Mouse (Mus musculus): Measurements from ENCODE around the gene Cep41. TPM values are rescaled to one million over a fixed set of nuclear protein-coding genes. Genes with fewer than 3 reads are reported as not detected.

Cep41 gene
- polyA plus RNA-seq, 1 experiment from 2014 or later, result 9.9 TPM

DNA sequence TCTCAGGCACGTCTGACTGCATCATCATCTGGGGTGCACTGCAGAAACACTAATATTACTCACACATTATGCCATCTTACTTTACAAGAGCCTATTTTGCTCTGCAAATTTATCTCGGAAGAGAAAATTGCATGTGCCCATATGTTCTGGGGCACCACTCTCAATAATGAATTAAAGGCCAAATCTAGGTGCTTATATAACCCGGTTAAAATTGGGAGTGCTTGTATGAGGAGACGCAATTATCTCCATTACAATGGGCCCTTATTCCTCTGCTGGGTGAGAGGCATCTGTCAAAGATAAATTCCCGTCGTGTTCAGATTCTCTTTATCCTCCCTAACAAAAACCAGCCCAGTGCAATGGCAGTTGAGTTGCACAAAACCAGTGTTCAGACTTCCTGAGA is 28.8 kb downstream of the Cep41 start:
- Histone ChIP-seq H3K27ac (0 out of 2 replicates have a peak overlapping the region, but pooled peaks have one; percentile 7), H3K4me3 (replicated peaks) (no peak overlapping the region), H3K4me1 (replicated peaks) (no peaks in the 10 kb centered on the region), H3K9me3 (no peaks in the 10 kb centered on the region), H3K4me2 (replicated peaks) (no peak overlapping the region), H3K36me3 (no peaks in the 10 kb centered on the region), H3K27me3 (replicated peaks) (no peaks in the 10 kb centered on the region), H3K9ac (no peak overlapping the region)
- ATAC-seq, result no peak
- 56% methylated on average over 6 of the region's 6 CpGs for WGBS

- 65% methylated on average over 9 of the region's 9 CpGs for WGBS
Measured at GRCm38 (mm10) chr6:30658619-30659018, 34.9 kb downstream of the Cep41 start.

GRCm38 (mm10) chr6:30657279-30657678 is 36.3 kb downstream of the Cep41 start:
- WGBS, result 92% methylated on average over 12 of the region's 12 CpGs
- H3K9me3 ChIP-seq, result no peaks in the 10 kb centered on the region
- ATAC-seq, result no peak
- H3K36me3 ChIP-seq, result no peaks in the 10 kb centered on the region
- H3K27ac ChIP-seq, result no peak overlapping the region
- no peaks in the 10 kb centered on the region for H3K27me3 ChIP-seq (replicated peaks)
- H3K4me2 ChIP-seq (replicated peaks), result no peak overlapping the region
- H3K4me3 ChIP-seq (replicated peaks), result no peak overlapping the region
- peaks cover 21% of the 10 kb centered on the region for H3K4me1 ChIP-seq (replicated peaks)
- no peak overlapping the region for H3K9ac ChIP-seq

More at GRCm38 (mm10) chr6:30658619-30659018, 34.9 kb downstream of the Cep41 start:
- Histone ChIP-seq H3K4me2 (replicated peaks) (no peak overlapping the region), H3K4me3 (replicated peaks) (no peak overlapping the region), H3K36me3 (no peaks in the 10 kb centered on the region), H3K27me3 (replicated peaks) (no peaks in the 10 kb centered on the region), H3K9me3 (no peaks in the 10 kb centered on the region), H3K4me1 (replicated peaks) (peaks cover 16% of the 10 kb centered on the region), H3K27ac (no peak overlapping the region), H3K9ac (no peak overlapping the region)
- ATAC-seq, result no peak

DNA sequence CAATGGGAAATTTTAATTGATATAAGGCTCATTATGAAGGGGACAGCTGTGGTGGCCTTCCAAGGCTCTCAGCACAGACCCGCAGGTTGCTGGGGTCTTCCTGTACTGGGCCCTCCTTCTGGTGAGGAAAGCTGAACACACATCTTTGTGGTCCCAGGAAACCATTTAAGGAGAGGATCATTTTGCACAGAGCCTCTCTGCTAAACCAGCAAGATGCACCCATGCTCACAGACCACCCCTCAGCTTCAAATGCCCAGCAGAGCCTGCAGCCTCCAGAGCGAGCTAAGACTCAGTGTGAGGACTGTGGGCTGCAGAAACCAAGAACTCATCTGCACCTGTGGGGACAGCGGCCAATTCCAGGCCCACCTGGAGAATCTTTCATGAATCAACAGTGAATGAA is 38.6 kb downstream of the Cep41 start:
- no peak for ATAC-seq
- Histone ChIP-seq H3K4me2 (replicated peaks) (no peak overlapping the region), H3K36me3 (no peaks in the 10 kb centered on the region), H3K9ac (no peak overlapping the region), H3K27ac (peak overlapping the region; percentile 71; the same call in 1 of the 2 replicates), H3K4me1 (replicated peaks) (peaks cover 21% of the 10 kb centered on the region), H3K27me3 (replicated peaks) (no peaks in the 10 kb centered on the region), H3K9me3 (no peaks in the 10 kb centered on the region), H3K4me3 (replicated peaks) (no peak overlapping the region)
- 76% methylated on average over 3 of the region's 3 CpGs for WGBS

GRCm38 (mm10) chr6:30654402-30654859 is 39.1 kb downstream of the Cep41 start:
- ATAC-seq, result 0 out of 2 replicates have a peak, but pooled peaks have one; percentile 34
- peak overlapping the region; percentile 71 for H3K27ac ChIP-seq
- no peak overlapping the region for H3K4me2 ChIP-seq (replicated peaks)
- no peak overlapping the region for H3K9ac ChIP-seq
- H3K36me3 ChIP-seq, result no peaks in the 10 kb centered on the region
- H3K4me3 ChIP-seq (replicated peaks), result no peak overlapping the region
- WGBS, result 44% methylated on average over 6 of the region's 6 CpGs
- H3K9me3 ChIP-seq, result no peaks in the 10 kb centered on the region
- peaks cover 21% of the 10 kb centered on the region for H3K4me1 ChIP-seq (replicated peaks)
- H3K27me3 ChIP-seq (replicated peaks), result no peaks in the 10 kb centered on the region

- peak overlapping the region; percentile 73; the same call in 1 of the 2 replicates for H3K27ac ChIP-seq
- H3K36me3 ChIP-seq, result no peaks in the 10 kb centered on the region
- no peaks in the 10 kb centered on the region for H3K27me3 ChIP-seq (replicated peaks)
- 55% methylated on average over 6 of the region's 6 CpGs for WGBS
- no peaks in the 10 kb centered on the region for H3K9me3 ChIP-seq
- no peak overlapping the region for H3K9ac ChIP-seq
- no peak overlapping the region for H3K4me3 ChIP-seq (replicated peaks)
- peaks cover 21% of the 10 kb centered on the region for H3K4me1 ChIP-seq (replicated peaks)
- no peak overlapping the region for H3K4me2 ChIP-seq (replicated peaks)
- no peak for ATAC-seq
Measured at GRCm38 (mm10) chr6:30653518-30653917, 40.0 kb downstream of the Cep41 start.

DNA sequence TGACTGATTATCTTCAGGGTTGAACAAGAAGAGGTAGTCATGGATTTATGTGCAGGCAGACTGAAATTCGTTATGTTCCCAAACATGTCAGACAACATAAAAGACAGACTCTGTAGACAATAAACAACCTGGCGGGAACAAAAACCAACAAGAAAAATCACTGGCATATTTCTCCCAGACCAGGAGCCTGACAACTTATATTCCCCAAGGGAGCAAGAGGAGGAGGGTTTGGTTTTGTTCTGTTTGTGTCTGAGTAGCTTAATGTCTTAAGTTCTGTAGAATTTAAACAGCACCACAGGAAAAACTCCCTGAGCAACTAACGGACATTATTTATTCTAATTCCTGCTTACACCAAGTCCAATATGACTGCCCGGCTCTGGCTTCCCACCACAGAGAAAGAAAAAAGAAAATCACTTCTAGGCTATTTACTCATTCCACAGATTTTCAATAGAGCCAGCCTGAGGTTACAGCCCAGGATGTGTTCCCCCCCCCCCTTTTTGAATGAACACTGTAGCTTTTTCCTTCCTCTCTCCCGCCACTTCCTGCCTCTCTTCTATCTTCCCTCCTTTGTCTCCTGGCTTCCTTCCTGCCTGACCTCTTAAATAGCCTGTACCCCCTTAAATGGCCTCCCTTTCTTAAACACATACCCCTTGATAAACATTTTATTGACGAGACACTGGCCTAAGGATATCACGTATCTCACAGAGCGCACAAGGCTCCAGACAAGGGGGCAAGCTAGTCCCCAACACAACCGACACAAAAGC is 40.9 kb downstream of the Cep41 start:
- Histone ChIP-seq H3K27me3 (replicated peaks) (no peaks in the 10 kb centered on the region), H3K4me3 (replicated peaks) (no peak overlapping the region), H3K27ac (peak overlapping the region; percentile 73), H3K9me3 (no peaks in the 10 kb centered on the region), H3K4me1 (replicated peaks) (peaks cover 21% of the 10 kb centered on the region), H3K9ac (no peak overlapping the region), H3K4me2 (replicated peaks) (no peak overlapping the region), H3K36me3 (no peaks in the 10 kb centered on the region)
- WGBS, result 43% methylated on average over 9 of the region's 9 CpGs
- 0 out of 2 replicates have a peak, but pooled peaks have one; percentile 17 for ATAC-seq

DNA sequence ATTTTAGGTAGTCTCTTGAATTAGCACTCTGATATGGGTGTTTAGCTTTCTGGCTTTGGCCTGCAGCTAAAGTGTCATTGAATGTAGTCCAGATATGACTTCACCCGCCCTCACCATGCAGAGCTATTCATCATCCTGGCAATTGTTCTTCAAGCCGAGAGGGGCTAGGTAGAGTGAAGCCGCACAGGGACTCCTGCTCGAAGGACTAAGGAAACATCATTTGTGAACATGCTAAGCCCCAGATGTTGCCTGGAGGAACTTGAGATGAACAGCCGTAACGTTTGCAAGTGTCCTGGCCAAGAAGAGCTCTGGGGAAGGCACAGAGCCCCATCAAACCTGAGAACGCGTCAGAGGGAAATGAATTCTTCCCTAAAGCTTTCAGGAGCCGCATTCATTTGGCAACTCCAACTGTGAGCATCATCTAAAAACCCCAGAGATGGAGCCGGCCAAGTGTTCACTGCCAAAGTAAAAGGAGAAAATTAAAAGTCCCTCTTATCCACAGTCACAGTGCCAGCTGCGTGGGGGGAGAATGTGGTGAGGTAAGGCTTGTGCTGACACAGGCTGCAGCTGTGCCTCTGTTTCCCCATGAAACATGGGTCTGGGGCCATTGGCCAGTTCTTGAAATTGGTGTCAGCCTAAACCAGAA is 43.8 kb downstream of the Cep41 start:
- H3K9ac ChIP-seq, result no peak overlapping the region
- 68% methylated on average over 11 of the region's 11 CpGs for WGBS

DNA sequence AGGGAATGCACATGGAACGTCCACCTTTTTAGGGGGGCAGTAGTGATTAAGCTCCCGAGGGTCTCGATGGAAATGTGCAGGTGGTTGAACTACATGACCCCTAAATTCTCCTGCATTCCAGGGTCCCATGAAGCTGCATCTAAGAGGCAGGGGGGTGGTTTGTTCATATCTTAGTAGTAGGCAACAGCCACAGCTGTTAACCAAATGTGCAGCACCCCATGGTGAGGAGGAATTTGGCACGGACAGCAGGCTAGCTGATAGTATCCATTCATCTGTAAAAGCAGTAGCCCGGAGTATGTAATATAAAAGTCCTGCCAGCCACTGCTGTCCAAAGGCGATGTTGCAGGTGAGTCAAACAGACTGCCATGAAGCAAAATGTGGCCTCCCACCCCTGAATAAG is 48.2 kb downstream of the Cep41 start:
- H3K9ac ChIP-seq, result no peak overlapping the region
- no peak for ATAC-seq
- WGBS, result 85% methylated on average over 6 of the region's 6 CpGs
- H3K9me3 ChIP-seq, result no peaks in the 10 kb centered on the region
- no peak overlapping the region for H3K4me2 ChIP-seq (replicated peaks)
- no peak overlapping the region for H3K27ac ChIP-seq
- no peak overlapping the region for H3K4me3 ChIP-seq (replicated peaks)
- no peaks in the 10 kb centered on the region for H3K27me3 ChIP-seq (replicated peaks)
- H3K4me1 ChIP-seq (replicated peaks), result 0 out of 2 replicates have a peak, but pooled peaks cover 4% of the 10 kb centered on the region
- no peaks in the 10 kb centered on the region for H3K36me3 ChIP-seq

More for the DNA sequence above, 43.8 kb downstream of the Cep41 start:
- no peaks in the 10 kb centered on the region for H3K9me3 ChIP-seq
- H3K27ac ChIP-seq, result no peak overlapping the region
- no peaks in the 10 kb centered on the region for H3K36me3 ChIP-seq
- H3K27me3 ChIP-seq (replicated peaks), result no peaks in the 10 kb centered on the region
- H3K4me2 ChIP-seq (replicated peaks), result no peak overlapping the region
- peaks cover 15% of the 10 kb centered on the region for H3K4me1 ChIP-seq (replicated peaks)
- H3K4me3 ChIP-seq (replicated peaks), result no peak overlapping the region
- ATAC-seq, result no peak

DNA sequence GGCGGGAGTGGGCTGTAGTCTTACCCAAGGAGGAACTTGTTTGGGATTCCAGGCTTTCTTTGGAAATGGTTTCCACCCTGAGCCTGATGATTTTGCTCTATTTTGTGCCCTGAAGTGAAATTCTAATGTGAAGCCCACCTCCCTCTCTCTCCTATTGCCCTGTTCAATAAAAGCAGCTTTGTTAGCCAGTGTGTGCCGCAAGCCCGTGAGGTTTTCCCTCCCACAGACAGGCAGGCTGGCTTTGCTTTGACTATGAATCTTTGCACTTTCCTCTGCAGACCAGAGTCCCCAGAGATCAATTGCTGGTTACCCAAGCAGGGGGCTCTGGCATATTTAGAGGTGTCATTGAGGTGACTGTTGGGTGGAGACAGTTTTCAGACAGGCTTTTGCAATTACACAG is 49.1 kb downstream of the Cep41 start:
- 0 out of 2 replicates have a peak, but pooled peaks cover 4% of the 10 kb centered on the region for H3K4me1 ChIP-seq (replicated peaks)
- no peak overlapping the region for H3K27ac ChIP-seq
- no peaks in the 10 kb centered on the region for H3K9me3 ChIP-seq
- no peak overlapping the region for H3K4me3 ChIP-seq (replicated peaks)
- no peak overlapping the region for H3K4me2 ChIP-seq (replicated peaks)
- no peak for ATAC-seq
- no peaks in the 10 kb centered on the region for H3K36me3 ChIP-seq
- WGBS, result 78% methylated on average over 3 of the region's 3 CpGs
- H3K9ac ChIP-seq, result no peak overlapping the region
- H3K27me3 ChIP-seq (replicated peaks), result no peaks in the 10 kb centered on the region

DNA sequence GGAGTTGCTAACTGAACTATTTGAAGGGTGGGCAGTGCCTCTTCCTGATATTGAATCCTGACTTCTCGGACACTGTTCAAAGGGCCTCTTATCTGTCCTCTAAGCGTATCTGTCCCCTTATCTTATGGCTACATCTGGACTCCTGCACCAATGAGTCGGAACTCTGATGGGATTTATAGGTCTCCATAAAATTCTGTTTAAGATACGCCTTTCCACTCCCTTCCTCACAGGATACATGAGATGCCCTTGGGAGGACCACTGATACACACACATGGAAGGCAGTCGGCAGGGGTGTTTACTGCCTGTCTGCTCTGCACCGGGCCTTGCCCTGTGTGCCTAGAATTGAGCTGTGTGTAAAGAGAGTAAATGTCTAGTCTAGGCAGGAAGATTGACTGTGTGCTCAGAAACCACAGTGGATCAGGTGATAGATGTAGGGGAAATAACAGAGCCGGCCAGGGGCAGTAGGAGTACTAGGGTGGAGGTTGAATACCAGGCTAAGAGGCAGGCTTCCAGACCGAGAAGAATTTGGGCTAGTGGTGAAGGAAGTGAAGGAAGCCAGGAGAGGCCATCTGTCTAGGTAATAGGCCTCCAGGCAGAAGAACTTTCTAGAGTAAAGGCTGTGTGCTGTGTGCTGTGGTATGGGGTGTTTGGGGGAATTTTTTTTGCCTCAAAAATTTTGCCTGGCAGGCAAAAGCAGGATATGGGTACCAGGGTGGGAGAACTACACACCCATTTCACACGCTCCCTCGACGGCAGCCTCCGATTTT is 49.7 kb downstream of the Cep41 start:
- Histone ChIP-seq H3K9ac (no peak overlapping the region), H3K4me3 (replicated peaks) (no peak overlapping the region), H3K27me3 (replicated peaks) (no peaks in the 10 kb centered on the region), H3K27ac (no peak overlapping the region), H3K36me3 (no peaks in the 10 kb centered on the region), H3K4me1 (replicated peaks) (0 out of 2 replicates have a peak, but pooled peaks cover 4% of the 10 kb centered on the region), H3K4me2 (replicated peaks) (no peak overlapping the region), H3K9me3 (no peaks in the 10 kb centered on the region)
- 50% methylated on average over 12 of the region's 12 CpGs for WGBS
- ATAC-seq, result peak; percentile 63

DNA sequence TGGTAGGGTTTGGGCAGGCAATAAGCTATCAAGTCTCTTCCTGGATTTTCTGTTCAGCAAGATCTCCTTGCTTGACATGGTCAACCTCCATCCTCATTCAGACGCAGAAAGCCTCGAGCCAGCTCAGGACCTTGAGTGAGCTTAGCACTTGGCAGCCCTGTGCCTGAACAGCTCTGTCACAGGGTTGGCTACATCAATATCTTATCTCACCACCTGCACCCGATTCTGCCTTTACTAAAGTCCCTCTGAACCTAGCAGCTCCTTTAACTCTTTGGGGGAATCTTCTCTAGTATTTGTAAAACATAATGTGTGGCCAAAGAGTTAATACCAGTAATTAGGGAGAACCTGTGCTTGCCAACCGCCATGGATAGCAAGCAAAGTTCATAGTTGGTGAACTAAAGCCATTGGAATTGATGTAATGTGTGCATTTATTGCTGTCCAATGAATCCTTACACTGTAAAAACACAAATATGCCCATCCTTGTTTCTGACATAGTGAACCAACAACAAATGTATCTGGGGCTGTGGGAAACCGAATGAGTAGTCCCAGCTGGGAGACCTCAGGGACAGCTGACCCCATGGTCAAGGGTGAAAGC is 54.8 kb downstream of the Cep41 start, which contains the start of gene Cpa1:
Gene Cpa1 (plus strand): TSS at position 545 of the 595 bp plus-strand sequence.
- H3K4me3 ChIP-seq (replicated peaks), result no peak within 1 kb of the TSS
- no peak within 1 kb of the TSS for H3K27ac ChIP-seq

More for the DNA sequence above, 54.8 kb downstream of the Cep41 start, which contains the start of gene Cpa1:
- 75% methylated on average over 5 of the region's 5 CpGs for WGBS
- no peak for ATAC-seq
- Histone ChIP-seq H3K36me3 (no peaks in the 10 kb centered on the region), H3K4me2 (replicated peaks) (no peak within 1 kb of the TSS), H3K4me1 (replicated peaks) (peaks cover 17% of the 10 kb centered on the region), H3K9me3 (no peaks in the 10 kb centered on the region), H3K9ac (no peak within 1 kb of the TSS), H3K27me3 (replicated peaks) (no peaks in the 10 kb centered on the region)

Measured in intestine, embryonic 15.5 days (tissue).